Mouse (Mus musculus) heart, postnatal 10 days (tissue): ENCODE data around the gene Dvl3. TPM values are rescaled to one million over a fixed set of nuclear protein-coding genes. Genes with fewer than 3 reads are reported as not detected.
A peak's percentile ranks its signal among the peaks of the same experiment; 100 is the strongest.

ENCODE experiments used
- DNase-seq, 2 experiments: peaks; one replicate each; pipeline ENCODE4 v3.0.0; 2021
- intact Hi-C: fragments of 180-260 bp; cut with DNase I; formaldehyde crosslinking; loops from one replicate; pipeline ENCODE4 v1.15.1; 2025
- total RNA-seq, 2 experiments: library from RNA; stranded (reverse); gene quantifications; 2 replicates each; pipeline ENCODE4 v1.2.3; 2021

The Dvl3 gene
- total RNA-seq, 2 experiments from 2014 or later: 60.7 to 61.7 TPM

- intact Hi-C loops: loop anchor here (5.0 kb wide), 1 partner anchor 75 kb away; the partner anchor contains the start of genes Alg3, Eef1akmt4 and Gm49333
- peak in 1 of 2 experiments; percentile 17 for DNase-seq
These were observed 20.3 kb downstream of the Dvl3 start for GRCm38 (mm10) chr16:20537071-20537471.

GRCm38 (mm10) chr16:20537601-20538320, 21.0 kb downstream of the Dvl3 start:
- DNase-seq: no peak
- intact Hi-C loops: loop anchor here (5.0 kb wide), 1 partner anchor 75 kb away; the partner anchor contains the start of genes Alg3, Eef1akmt4 and Gm49333

GRCm38 (mm10) chr16:20539649-20540048, 22.9 kb downstream of the Dvl3 start:
- DNase-seq: no peak
- intact Hi-C loops: loop anchor here (5.0 kb wide), 1 partner anchor 73 kb away; the partner anchor contains the start of genes Alg3, Eef1akmt4 and Gm49333

DNA sequence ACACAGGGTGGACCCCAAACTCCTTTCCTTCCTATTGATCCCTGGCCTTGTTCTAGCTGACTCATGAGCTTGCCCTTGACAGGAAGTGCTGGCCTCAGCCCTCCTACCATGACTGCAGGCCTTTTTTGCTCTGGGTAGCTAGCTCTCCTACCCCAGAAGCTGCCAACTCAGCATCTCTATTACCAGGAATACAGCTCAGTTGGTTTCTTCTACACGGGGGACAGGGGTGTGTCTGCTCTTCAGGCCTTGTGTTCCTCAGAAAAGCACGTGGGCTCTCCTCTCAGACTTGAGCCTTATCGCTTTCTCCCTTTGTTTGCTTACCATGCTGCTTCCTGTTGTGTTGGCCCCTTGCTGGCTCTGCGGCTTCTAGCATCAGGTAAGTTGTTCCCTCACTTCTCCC, 23.7 kb downstream of the Dvl3 start:
- no peak for DNase-seq
- intact Hi-C loops: no loop called here

DNA sequence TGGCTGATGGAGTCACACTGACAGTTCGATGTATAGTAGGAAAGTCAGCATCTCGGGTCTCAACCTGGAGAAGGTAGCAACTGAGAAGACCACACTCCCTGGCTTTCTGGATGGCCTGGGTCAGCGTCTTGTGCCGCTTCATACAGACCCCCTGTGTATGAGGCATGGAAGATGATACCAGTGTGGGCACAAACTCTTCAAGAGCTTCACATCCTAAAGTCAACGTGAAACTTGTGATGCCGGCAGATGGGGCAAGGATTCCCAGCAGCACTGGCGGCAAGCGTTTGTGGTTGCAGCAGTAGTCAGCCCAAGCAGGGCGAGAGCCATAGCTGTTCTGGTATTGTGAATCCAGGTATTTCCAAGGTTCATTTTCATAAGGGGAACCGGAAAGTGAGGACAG, 28.9 kb downstream of the Dvl3 start:
- no peak for DNase-seq

GRCm38 (mm10) chr16:20547423-20547822, 30.6 kb downstream of the Dvl3 start:
- intact Hi-C loops: loop anchor here (5.0 kb wide), 1 partner anchor 40 kb away; no protein-coding TSS in a partner anchor
- no peak for DNase-seq

More for the DNA sequence above, 28.9 kb downstream of the Dvl3 start:
- intact Hi-C loops: loop anchor here (5.0 kb wide), 1 partner anchor 38 kb away; no protein-coding TSS in a partner anchor

DNA sequence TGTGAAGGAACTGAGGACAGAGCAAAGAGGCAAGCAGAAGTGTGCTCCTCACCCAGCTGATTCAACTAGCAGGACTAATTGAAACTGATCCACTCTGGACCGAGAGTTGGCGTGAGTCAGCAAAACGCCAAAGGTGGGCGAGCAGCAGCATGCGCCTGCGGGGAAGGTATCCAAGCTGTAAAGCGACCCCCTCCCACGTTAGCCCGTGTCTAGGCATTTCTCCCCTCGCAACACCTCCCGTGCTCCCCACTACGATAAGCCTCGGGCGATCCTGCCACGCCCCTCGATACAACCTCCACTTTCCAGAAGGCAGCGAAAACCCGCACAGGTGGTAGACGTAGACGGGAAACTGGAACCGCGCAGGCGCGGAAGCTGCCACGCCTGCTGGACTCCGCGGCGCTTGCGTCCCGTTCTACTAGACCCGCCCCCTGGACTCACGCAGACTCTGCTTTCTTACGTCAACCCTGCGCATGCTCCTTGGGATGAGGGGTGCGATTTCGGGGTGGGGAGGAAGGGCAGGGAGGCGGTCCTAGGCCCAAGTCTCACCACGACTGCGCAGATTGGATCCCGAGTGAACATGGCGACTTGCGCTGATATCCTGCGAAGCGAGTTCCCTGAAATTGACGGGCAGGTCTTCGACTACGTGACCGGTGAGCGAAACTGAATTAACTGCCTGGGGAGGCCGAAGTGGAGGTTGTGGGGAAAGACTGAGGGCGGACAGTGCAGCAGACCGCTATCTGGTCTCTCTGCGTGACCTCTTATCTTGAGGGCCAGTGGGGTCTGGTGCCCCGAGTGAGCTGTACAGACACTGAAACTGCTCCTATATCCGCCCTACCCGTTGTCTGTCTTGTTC, 31.5 kb downstream of the Dvl3 start, which contains the start of gene Abcf3:
Gene Abcf3 (plus strand): TSS at position 482 of the 853 bp plus-strand sequence.
- intact Hi-C loops: loop anchor here (5.0 kb wide), 1 partner anchor 41 kb away; no protein-coding TSS in a partner anchor

GRCm38 (mm10) chr16:20549161-20549560, 32.4 kb downstream of the Dvl3 start:
- no peak for DNase-seq
- intact Hi-C loops: loop anchor here (5.0 kb wide), 1 partner anchor 42 kb away; no protein-coding TSS in a partner anchor

More for the DNA sequence above, 31.5 kb downstream of the Dvl3 start, which contains the start of gene Abcf3:
- peak; percentile 99 for DNase-seq

DNA sequence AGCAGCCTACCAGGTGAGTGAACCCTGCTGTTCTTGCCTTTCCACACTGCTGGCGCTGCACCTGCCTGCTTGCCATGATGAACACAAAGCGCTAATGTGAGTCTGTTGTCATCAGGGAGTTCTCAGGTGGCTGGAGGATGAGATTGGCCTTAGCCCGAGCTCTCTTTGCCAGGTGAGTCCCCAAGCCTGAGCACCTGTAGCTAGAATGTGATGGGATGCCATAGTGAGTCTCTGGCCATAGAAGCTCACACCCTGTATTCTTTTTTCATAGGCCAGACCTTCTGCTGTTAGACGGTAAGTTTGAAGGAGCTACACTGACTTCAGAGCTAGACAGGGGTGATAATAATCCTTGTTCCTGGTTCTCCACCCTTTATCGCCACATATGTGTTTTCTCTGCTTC, 34.9 kb downstream of the Dvl3 start:
- intact Hi-C loops: no loop called here
- DNase-seq: no peak

DNA sequence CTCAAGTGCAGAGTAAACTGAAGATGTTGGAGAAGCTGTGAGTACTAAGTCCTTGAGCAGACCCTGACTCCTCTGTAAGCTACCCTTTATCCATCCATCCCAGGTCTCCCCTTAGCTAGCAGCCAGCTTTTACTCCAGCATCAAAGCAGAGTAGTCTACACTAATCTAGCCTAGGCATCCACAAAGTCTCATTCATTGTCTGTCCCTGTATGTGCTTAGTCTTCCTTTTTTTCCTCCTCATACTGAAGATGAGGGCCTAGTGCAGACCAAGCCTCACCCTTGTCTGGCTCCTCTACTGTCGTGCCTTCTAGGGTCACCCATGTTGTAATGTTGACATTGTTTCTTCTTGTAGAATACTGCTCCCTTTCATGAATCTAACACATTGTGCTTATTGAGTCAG, 35.8 kb downstream of the Dvl3 start:
- DNase-seq: no peak
- intact Hi-C loops: no loop called here

DNA sequence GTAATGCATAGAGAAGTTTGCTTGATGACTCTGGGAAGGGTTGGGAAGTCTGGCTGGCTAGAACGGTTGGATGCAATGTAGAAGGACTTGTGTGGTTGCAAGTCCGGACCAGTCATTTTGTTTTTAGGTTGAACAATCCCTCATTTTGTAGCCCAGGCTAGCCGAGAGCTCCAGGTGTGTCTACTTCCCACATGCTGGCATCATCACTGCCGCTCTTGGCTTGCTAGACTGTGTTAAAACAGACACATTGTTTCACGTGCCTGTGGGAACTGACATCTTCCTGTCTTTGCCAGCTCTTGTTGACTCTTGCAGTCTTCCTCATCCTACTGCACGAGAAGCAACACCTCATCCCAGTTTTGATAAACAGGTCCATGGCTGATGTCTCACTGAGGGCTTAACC, 38.2 kb downstream of the Dvl3 start:
- DNase-seq: no peak
- intact Hi-C loops: no loop called here

GRCm38 (mm10) chr16:20557381-20557780, 40.6 kb downstream of the Dvl3 start:
- intact Hi-C loops: no loop called here
- no peak for DNase-seq

GRCm38 (mm10) chr16:20565075-20565474, 48.3 kb downstream of the Dvl3 start:
- intact Hi-C loops: no loop called here
- no peak for DNase-seq

Other genes with a start within 250 kb of the Dvl3 start
- gene Parl, start 214.6 kb upstream of the Dvl3 start, total RNA-seq: 100 to 1,000 TPM in 1 of 2 experiments, 10 to 100 TPM in 1; 90.9 to 105 TPM
- under 1 TPM; 0.15 to 0.22 TPM for gene Cyp2ab1, start 191.6 kb upstream of the Dvl3 start, total RNA-seq
- 10 to 100 TPM; 48.1 to 53.5 TPM for gene Abcc5, start 90.6 kb upstream of the Dvl3 start, total RNA-seq
- gene Eif2b5, start 18.2 kb upstream of the Dvl3 start, total RNA-seq: 10 to 100 TPM; 52.7 to 54.2 TPM
- 100 to 1,000 TPM; 253 to 284 TPM for gene Ap2m1, start 18.5 kb downstream of the Dvl3 start, total RNA-seq
- 10 to 100 TPM; 62.9 to 66.2 TPM for gene Abcf3, start 31.6 kb downstream of the Dvl3 start, total RNA-seq
- gene Vwa5b2, start 72.5 kb downstream of the Dvl3 start, total RNA-seq: 1 to 10 TPM in 1 of 2 experiments, under 1 TPM in 1; 0.30 to 1.0 TPM
- gene Eef1akmt4, start 94.6 kb downstream of the Dvl3 start, total RNA-seq: 1 to 10 TPM; 5.1 to 5.3 TPM
- under 1 TPM in 1 of 2 experiments, not detected in 1; 0.20 TPM for gene Gm49333, start 94.6 kb downstream of the Dvl3 start, total RNA-seq
- gene Alg3, start 94.8 kb downstream of the Dvl3 start, total RNA-seq: 10 to 100 TPM; 11.3 to 11.8 TPM
- 1 to 10 TPM; 1.3 to 1.6 TPM for gene Camk2n2, start 104.3 kb downstream of the Dvl3 start, total RNA-seq
- under 1 TPM; 0.62 TPM for gene Ece2, start 112.8 kb downstream of the Dvl3 start, total RNA-seq
- 100 to 1,000 TPM; 195 TPM for gene Psmd2, start 134.7 kb downstream of the Dvl3 start, total RNA-seq
- gene Eif4g1, start 151.3 kb downstream of the Dvl3 start, total RNA-seq: 100 to 1,000 TPM; 353 to 356 TPM
- gene Fam131a, start 176.3 kb downstream of the Dvl3 start, total RNA-seq: 10 to 100 TPM; 16.0 to 18.9 TPM
- 10 to 100 TPM; 12.5 to 13.2 TPM for gene Polr2h, start 200.7 kb downstream of the Dvl3 start, total RNA-seq
- gene Clcn2, start 200.8 kb downstream of the Dvl3 start, total RNA-seq: 1 to 10 TPM; 3.3 to 3.5 TPM
- gene Chrd, start 216.1 kb downstream of the Dvl3 start, total RNA-seq: 1 to 10 TPM; 1.4 to 3.4 TPM
- not detected for gene Thpo, start 217.5 kb downstream of the Dvl3 start, total RNA-seq